In genomic region chr9:99580655-99581054, GRCm38 (mm10) we compare ENCODE assay signal across 8 mouse cellular contexts. TPM values are rescaled to one million over a fixed set of nuclear protein-coding genes. Genes with fewer than 3 reads are reported as not detected.
A peak's percentile ranks its signal among the peaks of the same experiment; 100 is the strongest.
DNase-seq lines count a peak whose midpoint lies in the region; ATAC-seq and TF ChIP-seq lines count a peak whose summit lies in the region.

No protein-coding gene starts in this region.

- WGBS in lung, embryonic 14.5 days: 39% methylated on average over 2 of the region's 2 CpGs

- H3K4me3 ChIP-seq in layer of hippocampus, adult 2 months: no peak overlapping the region
- no peak overlapping the region for H3K4me3 ChIP-seq in ES-E14 (ENCODE audit: insufficient read depth in 1 of 2, low read depth in 1 of 2, low read length in 2 of 2, poor library complexity in 1 of 2, severe bottlenecking in 1 of 2)
- H3K4me3 ChIP-seq in lung, embryonic 14.5 days (ENCODE audit: low read depth, low read length): no peak overlapping the region

- no peaks in the 10 kb centered on the region for H3K27me3 ChIP-seq in lung, embryonic 14.5 days (ENCODE audit: insufficient read depth, low read length)

- peak; percentile 33 to 34 for DNase-seq in cerebellum, adult 18-20 months
- no peak for DNase-seq in cerebellum, postnatal 4 days (ENCODE audit: low spot score in 2 of 2)
- DNase-seq in layer of hippocampus, adult 2 months (ENCODE audit: low spot score in 2 of 2): peak; percentile 24 to 25
- no peak for DNase-seq in layer of hippocampus, postnatal 36 days
- DNase-seq in ES-E14 (ENCODE audit: low read depth, low spot score): peak; percentile 37
- DNase-seq in embryo, embryonic 9.5 days (ENCODE audit: extremely low spot score): peak; percentile 19
- peak; percentile 77 for DNase-seq in lung, embryonic 14.5 days
- peak; percentile 6 to 30 for DNase-seq in spleen, postnatal 36 days (ENCODE audit: low spot score in 2 of 2)

- no peak overlapping the region for H3K9ac ChIP-seq in ES-E14 (ENCODE audit: insufficient read depth, low read depth, low read length, poor library complexity, severe bottlenecking)
- no peak overlapping the region for H3K9ac ChIP-seq in lung, embryonic 14.5 days

- no peak for ATAC-seq in lung, embryonic 14.5 days (ENCODE audit: insufficient read depth)

- peaks cover 34% of the 10 kb centered on the region for H3K36me3 ChIP-seq in ES-E14 (ENCODE audit: control insufficient read depth, insufficient read depth, low read length, poor library complexity, severe bottlenecking)
- H3K36me3 ChIP-seq in lung, embryonic 14.5 days (ENCODE audit: insufficient read depth): peaks cover 50% of the 10 kb centered on the region

- H3K27ac ChIP-seq in layer of hippocampus, adult 2 months: no peak overlapping the region
- H3K27ac ChIP-seq in ES-E14 (ENCODE audit: insufficient read depth, low read depth, low read length, poor library complexity, severe bottlenecking): peak overlapping the region; percentile 17; the same call in 1 of the 2 replicates
- H3K27ac ChIP-seq in lung, embryonic 14.5 days (ENCODE audit: low read depth): no peak overlapping the region

- no peaks in the 10 kb centered on the region for H3K9me3 ChIP-seq in ES-E14 (ENCODE audit: control insufficient read depth, insufficient read depth, low read depth, low read length)
- no peaks in the 10 kb centered on the region for H3K9me3 ChIP-seq in lung, embryonic 14.5 days (ENCODE audit: low read depth, low read length)

- no peak overlapping the region for H3K4me2 ChIP-seq in lung, embryonic 14.5 days

- H3K4me1 ChIP-seq in ES-E14 (ENCODE audit: control insufficient read depth in 2 of 2, insufficient read depth in 2 of 2, low read length in 2 of 2, poor library complexity in 1 of 2): peaks cover 3% of the 10 kb centered on the region in 2 experiments; a peak in 1 of 4 replicates
- H3K4me1 ChIP-seq in lung, embryonic 14.5 days (ENCODE audit: insufficient read depth): peaks cover 5% of the 10 kb centered on the region; the same call in 1 of the 2 replicates

- peak; percentile 83 for TF ChIP-seq CTCF in layer of hippocampus, adult 2 months (conservative IDR thresholded peaks at IDR 0.05)
- peak; percentile 75 for TF ChIP-seq CTCF in lung, embryonic 14.5 days (IDR thresholded peaks at IDR 0.05; ENCODE audit: low read depth)

- in situ Hi-C loops in ES-E14 (cut with MboI; ENCODE audit: low sequenced_read_pairs in 2 of 2, unreplicated experiment in 2 of 2): no loop called here

TF ChIP-seq in ES-E14, 5 proteins besides CTCF, POLR2A, EP300 and RAD21:
- no peak; the same call in 1 of the 2 replicates for TF ChIP-seq HCFC1 (IDR thresholded peaks at IDR 0.05; ENCODE audit: borderline replicate concordance, insufficient read depth, low read length)
- peak; percentile 2; the same call in 1 of the 2 replicates for TF ChIP-seq ZC3H11A (IDR thresholded peaks at IDR 0.05; ENCODE audit: borderline replicate concordance, low read depth, low read length)
- TF ChIP-seq ZNF384 (IDR thresholded peaks at IDR 0.05; ENCODE audit: low read depth, low read length): peak; percentile 64; the same call in 1 of the 2 replicates
TF ChIP-seq in ES-E14: peak in this region for 2.

RNA-seq across cellular contexts. Expression of gene Dbr1, which starts 5.1 kb away (rescaled TPM):
- total RNA-seq in layer of hippocampus, adult 2 months (2021): 10 to 100 TPM; 12.5 to 16.1 TPM
- 10 to 100 TPM; 12.6 TPM for total RNA-seq in layer of hippocampus, postnatal 36 days (2021)
- 45.0 and 48.1 TPM in 2 replicates for total RNA-seq in ES-E14 (2012; rRNA removed)
- polyA plus RNA-seq in lung, embryonic 14.5 days (2014; fragmentation: Nextera tagmentation; extraction: Ambion mirVana): 32.1 and 33.9 TPM in 2 replicates

RNA-seq across cellular contexts. Expression of gene Armc8, which starts 12.0 kb away (rescaled TPM):
- 10 to 100 TPM; 57.8 to 58.0 TPM for total RNA-seq in layer of hippocampus, adult 2 months (2021)
- 10 to 100 TPM; 53.1 to 56.7 TPM for total RNA-seq in layer of hippocampus, postnatal 36 days (2021)
- total RNA-seq in ES-E14 (2012; rRNA removed): 21.7 and 25.7 TPM in 2 replicates
- 26.1 and 26.6 TPM in 2 replicates for polyA plus RNA-seq in lung, embryonic 14.5 days (2014; fragmentation: Nextera tagmentation; extraction: Ambion mirVana)

RNA-seq across cellular contexts. Expression of gene A4gnt, which starts 31.6 kb away (rescaled TPM):
- total RNA-seq in layer of hippocampus, adult 2 months (2021): under 1 TPM in 1 of 2 experiments, not detected in 1; 0.12 TPM
- total RNA-seq in layer of hippocampus, postnatal 36 days (2021): under 1 TPM in 1 of 2 experiments, not detected in 1; 0.15 TPM
- not detected in 2 replicates for total RNA-seq in ES-E14 (2012; rRNA removed)
- not detected in 2 replicates for polyA plus RNA-seq in lung, embryonic 14.5 days (2014; fragmentation: Nextera tagmentation; extraction: Ambion mirVana)

RNA-seq across cellular contexts. Expression of gene Dzip1l, which starts 48.6 kb away (rescaled TPM):
- total RNA-seq in layer of hippocampus, adult 2 months (2021): 10 to 100 TPM; 24.1 to 24.4 TPM
- total RNA-seq in layer of hippocampus, postnatal 36 days (2021): 10 to 100 TPM; 19.7 to 28.6 TPM
- total RNA-seq in ES-E14 (2012; rRNA removed): 11.6 and 17.2 TPM in 2 replicates
- 26.1 and 33.1 TPM in 2 replicates for polyA plus RNA-seq in lung, embryonic 14.5 days (2014; fragmentation: Nextera tagmentation; extraction: Ambion mirVana)

Comparison
In these comparisons a context has a peak if more than half of its experiments do, and no peak if none do; other contexts are left out.
1. DNase-seq: peak in cerebellum, adult 18-20 months (2 of 2), layer of hippocampus, adult 2 months (2 of 2), ES-E14 (single experiment), embryo, embryonic 9.5 days (single experiment), lung, embryonic 14.5 days (single experiment) and spleen, postnatal 36 days (2 of 2); none in cerebellum, postnatal 4 days (0 of 2) and layer of hippocampus, postnatal 36 days (0 of 2).